Mouse (Mus musculus) heart, embryonic 13.5 days (tissue): Measurements from ENCODE around the gene Gm10100. TPM values are rescaled to one million over a fixed set of nuclear protein-coding genes. Genes with fewer than 3 reads are reported as not detected.
"Not testable (repeated sequence)": the region's sequence is repeated elsewhere in the genome, so short reads cannot be mapped to it uniquely, and the experiment has no call there.

Experiments
- ATAC-seq: fragments of 200-750 bp; cut with Nextera tagmentation; 2 replicates; pipeline ENCODE4 v1.8.0; 2017; ENCODE audit warnings: moderate TSS enrichment; ENCODE audit not compliant: insufficient number of reproducible peaks, low FRiP score, low TSS enrichment; ENCODE audit errors: extremely low read depth
- H3K27ac ChIP-seq: fragments of 300-500 bp; sonication (generic); replicated peaks from 2 replicates; pipeline ENCODE4 v1.5.1; 2015; ENCODE audit warnings: moderate library complexity, mild to moderate bottlenecking, inconsistent platforms
- H3K27me3 ChIP-seq: fragments of 300-500 bp; sonication (generic); replicated peaks from 2 replicates; pipeline ENCODE4 v1.6.1; 2015; ENCODE audit warnings: mild to moderate bottlenecking, inconsistent platforms
- H3K36me3 ChIP-seq: fragments of 300-500 bp; sonication (generic); 2 replicates; pipeline ENCODE4 v1.6.1; 2015; ENCODE audit warnings: mild to moderate bottlenecking, inconsistent platforms
- H3K4me1 ChIP-seq: fragments of 300-500 bp; sonication (generic); 2 replicates; pipeline ENCODE4 v1.6.1; 2015; ENCODE audit warnings: inconsistent platforms
- H3K4me2 ChIP-seq: fragments of 300-500 bp; sonication (generic); 2 replicates; pipeline ENCODE4 v1.6.1; 2015; ENCODE audit warnings: inconsistent platforms, mild to moderate bottlenecking, moderate library complexity
- H3K4me3 ChIP-seq: fragments of 300-500 bp; sonication (generic); 2 replicates; pipeline ENCODE4 v1.5.1; 2015; ENCODE audit warnings: moderate library complexity, mild to moderate bottlenecking, inconsistent platforms
- H3K9ac ChIP-seq: fragments of 300-500 bp; sonication (generic); 2 replicates; pipeline ENCODE4 v1.6.1; 2015; ENCODE audit warnings: inconsistent platforms, mild to moderate bottlenecking, moderate library complexity
- H3K9me3 ChIP-seq: fragments of 300-500 bp; sonication (generic); 2 replicates; pipeline ENCODE4 v1.6.1; 2016; ENCODE audit warnings: inconsistent platforms
- WGBS: fragments of 180-500 bp; shearing (Covaris S2); methylation state at CpG from one replicate; pipeline ENCODE4 v1.1.7; 2015; ENCODE audit warnings: mixed read lengths; 5-methylcytosine and 5-hydroxymethylcytosine counted together
- polyA plus RNA-seq: library from polyadenylated mRNA; unstranded; fragments of >200 nt; fragmentation: Nextera tagmentation; extraction: Ambion mirVana; gene quantifications from 2 replicates; pipeline ENCODE4 v1.2.1, GENCODE M21; 2015

The Gm10100 gene
- polyA plus RNA-seq, result not detected in 2 replicates

DNA sequence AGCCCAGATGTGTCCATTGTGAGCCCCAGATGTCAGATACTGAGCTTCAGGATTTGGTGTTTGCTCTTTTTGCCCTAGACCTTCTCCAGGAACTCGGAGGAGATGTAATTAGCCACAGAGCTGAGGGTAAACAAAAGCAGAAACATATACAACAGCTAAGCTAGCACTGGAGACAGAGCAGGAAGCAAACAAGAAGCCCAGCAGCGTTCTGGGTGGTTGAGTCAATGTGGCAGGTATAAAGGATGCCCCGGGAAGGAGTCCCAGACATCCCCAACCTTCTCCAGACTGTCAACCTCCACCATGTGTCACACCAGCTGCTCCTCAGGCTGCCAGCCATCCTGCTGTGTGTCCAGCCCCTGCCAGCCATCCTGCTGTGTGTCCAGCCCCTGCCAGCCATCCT, at the start of gene Gm10100:
TSS of gene Gm10100 (plus strand) at position 301 of the 400 bp plus-strand sequence.
- 24% methylated on average over 3 of the region's 3 CpGs for WGBS
- H3K36me3 ChIP-seq, result no peaks in the 10 kb centered on the region
- no peak within 1 kb of the TSS for H3K4me3 ChIP-seq
- no peaks in the 10 kb centered on the region for H3K9me3 ChIP-seq
- no peak within 1 kb of the TSS for H3K4me2 ChIP-seq
- no peak for ATAC-seq
- no peaks in the 10 kb centered on the region for H3K4me1 ChIP-seq
- H3K27me3 ChIP-seq, result no peaks in the 10 kb centered on the region
- no peak within 1 kb of the TSS for H3K27ac ChIP-seq
- H3K9ac ChIP-seq, result no peak within 1 kb of the TSS

DNA sequence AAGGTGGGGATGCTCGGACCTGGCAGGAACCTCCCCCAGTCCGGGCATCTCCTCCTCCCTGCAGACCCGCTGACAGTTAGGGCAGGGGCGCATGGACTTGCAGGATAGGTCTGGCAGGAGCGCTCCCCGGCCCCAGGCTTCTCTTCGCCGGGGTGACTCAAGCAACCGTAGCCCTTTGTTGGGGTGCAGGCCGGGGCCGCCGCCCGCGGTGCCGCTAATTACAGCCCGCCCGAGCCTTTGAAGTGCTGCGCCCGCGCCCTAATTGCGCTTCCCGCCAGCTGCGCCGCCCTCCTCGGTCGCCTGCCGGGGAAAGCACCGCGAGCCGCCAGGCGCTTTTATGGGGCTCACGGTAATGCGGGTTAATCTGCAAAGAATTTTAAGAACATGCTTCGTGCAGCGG, 48.7 kb upstream of the Gm10100 start:
- Histone ChIP-seq H3K4me2 (peak overlapping the region; percentile 67), H3K9me3 (no peaks in the 10 kb centered on the region), H3K36me3 (no peaks in the 10 kb centered on the region), H3K27me3 (peaks cover 85% of the 10 kb centered on the region), H3K4me3 (peak overlapping the region; percentile 45), H3K4me1 (peaks cover 12% of the 10 kb centered on the region), H3K27ac (no peak overlapping the region), H3K9ac (peak overlapping the region; percentile 3; the same call in 1 of the 2 replicates)
- no peak for ATAC-seq
- WGBS, result under 1% methylated on average over 35 of the region's 35 CpGs

DNA sequence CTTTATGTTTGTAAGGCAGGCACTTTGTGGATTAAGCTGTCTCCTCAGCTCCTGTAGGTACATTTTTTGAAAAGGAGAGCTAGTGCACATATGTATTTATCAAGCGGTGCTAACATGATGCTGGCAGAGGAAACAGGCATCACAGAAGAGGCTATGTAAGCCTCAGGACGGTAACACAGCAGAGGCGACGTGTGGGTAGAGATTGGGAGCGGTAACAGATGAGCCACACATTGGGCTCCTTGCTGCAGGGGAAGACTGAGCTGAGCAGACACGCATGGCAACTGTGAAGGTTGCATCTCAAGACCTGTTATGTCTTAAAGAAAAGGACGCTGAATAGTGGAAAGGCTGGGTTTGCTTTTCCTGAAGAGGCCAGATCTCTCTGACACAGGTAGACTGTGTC, 43.3 kb upstream of the Gm10100 start:
- Histone ChIP-seq H3K27ac (no peak overlapping the region), H3K9me3 (no peaks in the 10 kb centered on the region), H3K4me1 (peaks cover 13% of the 10 kb centered on the region), H3K4me3 (no peak overlapping the region), H3K4me2 (no peak overlapping the region), H3K36me3 (no peaks in the 10 kb centered on the region), H3K9ac (no peak overlapping the region), H3K27me3 (peaks cover 95% of the 10 kb centered on the region)
- WGBS, result 66% methylated on average over 7 of the region's 7 CpGs
- ATAC-seq, result no peak

DNA sequence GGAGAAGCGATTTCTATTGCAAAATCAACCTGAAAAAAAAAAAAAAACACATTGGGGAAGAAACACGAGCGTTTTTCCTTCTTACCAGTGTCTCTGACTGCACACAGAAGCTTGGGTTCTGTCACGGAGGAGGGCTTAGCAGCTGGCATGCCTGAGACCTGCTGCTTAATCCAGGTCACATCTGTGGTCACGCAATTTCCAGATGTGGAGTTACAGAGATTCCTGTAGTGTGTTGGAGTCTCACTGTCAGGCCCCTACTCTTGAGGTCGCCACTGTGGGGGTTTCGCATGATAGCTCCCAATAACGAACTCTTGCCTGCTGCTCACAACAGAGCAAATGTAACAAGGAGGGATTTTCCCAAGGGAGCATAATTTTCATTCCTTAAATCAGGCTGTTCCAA, 42.1 kb upstream of the Gm10100 start:
- Histone ChIP-seq H3K36me3 (no peaks in the 10 kb centered on the region), H3K9me3 (no peaks in the 10 kb centered on the region), H3K4me3 (no peak overlapping the region), H3K27me3 (peaks cover 95% of the 10 kb centered on the region), H3K4me2 (no peak overlapping the region), H3K27ac (no peak overlapping the region), H3K9ac (no peak overlapping the region), H3K4me1 (peaks cover 11% of the 10 kb centered on the region)
- ATAC-seq, result no peak
- WGBS, result 36% methylated on average over 8 of the region's 8 CpGs

DNA sequence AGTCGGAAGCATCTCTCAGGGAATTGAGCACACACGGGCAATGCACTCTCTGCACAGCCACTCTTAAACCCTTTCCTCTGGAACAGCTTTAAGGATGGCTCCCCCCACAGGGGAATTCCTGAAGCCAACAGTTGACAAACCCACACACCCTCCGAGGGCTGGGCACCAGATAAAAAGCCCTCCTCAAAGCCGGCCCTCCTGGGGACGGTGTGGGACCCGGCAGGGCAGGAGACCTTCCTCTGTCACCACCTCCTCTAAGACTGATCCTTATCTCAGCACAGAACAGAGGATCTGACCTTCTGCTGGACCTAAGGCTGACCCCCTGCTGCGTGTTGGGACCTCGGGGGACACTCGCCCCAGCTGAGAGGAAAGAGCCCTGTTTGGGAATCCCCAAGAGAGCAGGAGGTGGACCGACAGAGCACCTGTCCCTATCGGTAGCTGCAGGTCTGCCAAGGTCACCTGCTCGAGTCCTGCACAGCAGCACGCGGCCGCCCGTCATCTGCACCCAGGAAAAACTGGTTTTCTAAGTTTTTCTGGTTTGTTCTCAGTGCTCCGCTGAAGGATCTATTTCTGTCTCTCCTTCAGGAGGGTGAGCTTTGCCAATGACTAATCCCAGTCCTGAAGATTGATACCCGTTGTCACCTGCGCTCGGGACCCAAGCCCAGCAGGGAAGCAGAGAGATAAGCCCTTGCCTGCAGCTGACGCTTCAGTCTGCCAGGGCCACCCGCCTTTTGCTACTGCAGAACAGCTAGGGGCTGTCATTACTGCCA, 40.2 kb upstream of the Gm10100 start, which contains the start of gene Tspear:
TSS of gene Tspear (plus strand) at position 675 of the 770 bp plus-strand sequence.
- WGBS, result 2% methylated on average over 22 of the region's 22 CpGs
- H3K36me3 ChIP-seq, result no peaks in the 10 kb centered on the region
- peaks cover 91% of the 10 kb centered on the region for H3K27me3 ChIP-seq
- peak within 1 kb of the TSS; percentile 4 for H3K4me3 ChIP-seq
- H3K4me2 ChIP-seq, result peak within 1 kb of the TSS; percentile 45
- H3K9ac ChIP-seq, result no peak within 1 kb of the TSS
- H3K4me1 ChIP-seq, result peaks cover 11% of the 10 kb centered on the region
- no peak within 1 kb of the TSS for H3K27ac ChIP-seq
- no peaks in the 10 kb centered on the region for H3K9me3 ChIP-seq
- ATAC-seq, result no peak

DNA sequence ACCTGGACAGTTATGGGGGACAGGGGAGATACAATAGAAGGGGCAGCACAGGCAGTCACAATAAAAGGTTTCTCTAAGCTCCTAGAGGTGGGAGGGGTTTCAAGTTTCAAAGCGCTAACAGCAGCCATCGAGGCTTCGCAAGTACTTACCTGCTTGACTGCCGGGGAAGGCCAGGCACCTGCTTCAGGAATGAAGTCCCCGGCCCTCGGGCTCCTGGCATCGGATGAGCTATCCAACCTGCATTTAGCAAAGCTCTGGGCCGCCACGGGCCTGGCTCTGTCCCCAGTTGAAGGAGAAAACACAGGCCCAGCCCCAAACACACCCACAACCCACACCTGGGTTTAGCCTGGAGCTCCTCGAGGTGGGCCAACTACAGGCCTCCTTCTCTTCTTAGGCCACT, 39.3 kb upstream of the Gm10100 start:
- Histone ChIP-seq H3K27ac (no peak overlapping the region), H3K36me3 (no peaks in the 10 kb centered on the region), H3K27me3 (peaks cover 92% of the 10 kb centered on the region), H3K4me3 (no peak overlapping the region), H3K4me1 (peaks cover 11% of the 10 kb centered on the region), H3K4me2 (no peak overlapping the region), H3K9ac (no peak overlapping the region), H3K9me3 (no peaks in the 10 kb centered on the region)
- no peak for ATAC-seq
- WGBS, result 20% methylated on average over 10 of the region's 10 CpGs

DNA sequence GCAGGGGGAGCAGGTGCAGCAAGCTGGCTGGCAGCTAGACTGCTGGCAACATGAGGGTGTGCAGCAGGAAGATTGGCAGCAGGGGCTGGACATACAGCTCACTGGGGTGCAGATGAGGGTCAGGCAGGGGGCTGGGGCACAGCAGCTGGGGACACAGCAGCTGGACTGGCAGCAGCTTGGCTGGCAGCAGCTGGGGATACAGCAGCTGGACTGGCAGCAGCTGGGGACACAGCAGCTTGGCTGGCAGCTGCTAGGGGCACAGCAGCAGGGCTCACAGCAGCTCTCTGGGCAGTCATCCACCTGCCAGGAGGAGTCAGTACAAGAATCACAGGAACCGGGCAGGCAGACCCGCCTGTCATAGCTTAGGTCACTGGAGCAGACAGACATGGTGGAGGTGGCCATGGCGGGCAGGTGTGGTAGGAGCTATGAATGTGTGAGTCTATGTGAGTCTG, 35.9 kb upstream of the Gm10100 start, which contains the start of gene Gm19402:
TSS of gene Gm19402 (minus strand) at position 402 of the 452 bp plus-strand sequence.
- peaks cover 75% of the 10 kb centered on the region for H3K27me3 ChIP-seq
- WGBS, result 58% methylated on average over 3 of the region's 3 CpGs
- not testable (repeated sequence) for ATAC-seq

DNA sequence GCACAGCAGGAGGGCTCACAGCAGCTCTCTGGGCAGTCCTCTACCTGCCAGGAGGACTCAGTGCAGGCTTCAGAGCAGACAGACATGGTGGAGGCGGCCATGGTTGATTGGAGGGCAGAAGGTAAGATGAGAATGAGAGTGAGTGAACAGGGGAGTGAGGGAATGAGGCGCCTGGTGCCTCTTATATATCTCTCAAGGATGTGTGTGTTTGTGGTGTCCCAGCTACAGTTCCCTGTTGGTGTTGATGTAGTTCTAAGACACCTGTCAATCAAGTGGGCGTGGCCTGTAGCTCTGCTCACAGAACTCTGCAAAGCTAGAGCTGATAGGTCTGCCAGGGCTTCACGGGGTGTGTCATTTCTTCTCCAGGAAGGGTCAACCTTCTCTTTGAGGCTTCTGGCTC, 29.2 kb upstream of the Gm10100 start, which contains the start of gene Gm9508:
TSS of gene Gm9508 (minus strand) at position 101 of the 400 bp plus-strand sequence.
- H3K36me3 ChIP-seq, result no peaks in the 10 kb centered on the region
- H3K4me2 ChIP-seq, result no peak within 1 kb of the TSS
- peaks cover 26% of the 10 kb centered on the region for H3K27me3 ChIP-seq
- WGBS, result 33% methylated on average over 4 of the region's 4 CpGs
- H3K4me1 ChIP-seq, result no peaks in the 10 kb centered on the region
- ATAC-seq, result no peak
- H3K4me3 ChIP-seq, result no peak within 1 kb of the TSS
- H3K9me3 ChIP-seq, result peaks cover 7% of the 10 kb centered on the region; the same call in 1 of the 2 replicates
- no peak within 1 kb of the TSS for H3K27ac ChIP-seq
- no peak within 1 kb of the TSS for H3K9ac ChIP-seq

More for the DNA sequence above, 35.9 kb upstream of the Gm10100 start, which contains the start of gene Gm19402:
- H3K27ac ChIP-seq, H3K36me3 ChIP-seq, H3K9ac ChIP-seq, H3K9me3 ChIP-seq, H3K4me3 ChIP-seq, H3K4me2 ChIP-seq: not testable (repeated sequence)
- peaks cover 11% of the 10 kb centered on the region for H3K4me1 ChIP-seq

DNA sequence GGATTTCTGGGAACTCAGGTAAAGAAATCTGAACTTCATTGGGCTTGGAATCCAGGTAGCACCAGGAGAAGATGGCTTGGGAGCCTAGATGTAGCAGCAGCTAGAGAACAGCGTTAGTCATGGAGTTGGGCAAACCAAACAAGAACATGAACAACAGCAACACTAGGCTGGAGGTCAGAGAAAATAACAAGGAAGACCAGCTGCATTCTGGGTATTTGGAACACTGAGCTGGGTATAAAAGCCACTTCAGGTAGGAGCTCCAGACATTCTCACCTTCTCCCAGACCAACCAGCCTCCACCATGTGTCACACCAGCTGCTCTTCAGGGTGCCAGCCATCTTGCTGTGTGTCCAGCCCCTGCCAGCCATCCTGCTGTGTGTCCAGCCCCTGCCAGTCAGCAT, 20.0 kb upstream of the Gm10100 start, which contains the start of gene Gm10272:
TSS of gene Gm10272 (plus strand) at position 301 of the 400 bp plus-strand sequence.
- H3K27me3 ChIP-seq, result no peaks in the 10 kb centered on the region
- H3K4me1 ChIP-seq, result no peaks in the 10 kb centered on the region
- no peak within 1 kb of the TSS for H3K9ac ChIP-seq
- WGBS, result 100% methylated on average over 1 of the region's 1 CpGs
- H3K4me2 ChIP-seq, result no peak within 1 kb of the TSS
- no peak within 1 kb of the TSS for H3K4me3 ChIP-seq
- H3K27ac ChIP-seq, result no peak within 1 kb of the TSS
- no peaks in the 10 kb centered on the region for H3K36me3 ChIP-seq
- H3K9me3 ChIP-seq, result 0 out of 2 replicates have a peak, but pooled peaks cover 12% of the 10 kb centered on the region
- ATAC-seq, result no peak

DNA sequence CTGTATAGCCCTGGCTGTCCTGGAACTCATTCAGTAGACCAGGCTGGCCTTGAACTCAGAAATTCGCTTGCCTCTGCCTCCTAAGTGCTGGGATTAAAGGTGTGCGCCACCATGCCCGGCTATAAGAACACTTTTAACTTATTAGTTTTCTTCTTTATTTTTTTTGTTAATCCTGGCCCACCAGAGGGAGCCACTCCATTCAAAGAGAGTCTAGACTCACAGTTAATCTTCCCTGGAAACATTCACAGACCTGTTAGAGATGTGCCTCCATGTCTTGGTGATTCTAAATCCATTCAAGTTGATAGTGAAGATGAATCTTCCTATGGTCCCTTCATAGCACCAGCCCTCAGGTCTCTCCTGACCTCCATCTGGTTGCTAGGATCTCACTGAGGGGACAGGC, 16.5 kb upstream of the Gm10100 start:
- 67% methylated on average over 3 of the region's 3 CpGs for WGBS
- no peak overlapping the region for H3K27ac ChIP-seq
- no peak for ATAC-seq
- no peak overlapping the region for H3K4me2 ChIP-seq
- no peaks in the 10 kb centered on the region for H3K4me1 ChIP-seq
- H3K9me3 ChIP-seq, result 0 out of 2 replicates have a peak, but pooled peaks cover 8% of the 10 kb centered on the region
- no peak overlapping the region for H3K4me3 ChIP-seq
- H3K27me3 ChIP-seq, result no peaks in the 10 kb centered on the region
- H3K9ac ChIP-seq, result no peak overlapping the region
- H3K36me3 ChIP-seq, result no peaks in the 10 kb centered on the region

DNA sequence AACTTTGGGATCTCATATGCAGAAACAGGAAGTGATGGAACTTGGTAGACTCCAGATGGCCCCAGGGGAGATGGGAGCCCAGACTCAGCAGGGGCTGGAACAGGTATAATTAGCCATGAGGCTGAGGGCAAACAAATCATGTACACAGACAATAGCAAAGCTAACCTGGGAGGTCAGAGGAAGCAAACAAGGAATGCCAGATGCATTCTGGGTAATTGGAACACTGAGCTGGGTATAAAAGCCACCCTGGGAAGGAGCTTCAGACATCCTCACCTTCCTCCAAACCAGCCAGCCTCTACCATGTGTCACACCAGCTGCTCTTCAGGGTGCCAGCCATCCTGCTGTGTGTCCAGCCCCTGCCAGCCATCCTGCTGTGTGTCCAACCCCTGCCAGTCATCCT, 15.1 kb upstream of the Gm10100 start, which contains the start of gene Gm10024:
TSS of gene Gm10024 (plus strand) at position 301 of the 400 bp plus-strand sequence.
- not testable (repeated sequence) for H3K9ac ChIP-seq, H3K27ac ChIP-seq, H3K4me2 ChIP-seq, H3K27me3 ChIP-seq, H3K4me1 ChIP-seq, H3K4me3 ChIP-seq, H3K36me3 ChIP-seq, H3K9me3 ChIP-seq, ATAC-seq
